Mouse (Mus musculus) liver, embryonic 14.5 days (tissue): ENCODE measurements around the gene BC117090. TPM values are rescaled to one million over a fixed set of nuclear protein-coding genes. Genes with fewer than 3 reads are reported as not detected.
"Not testable (repeated sequence)": the region's sequence is repeated elsewhere in the genome, so short reads cannot be mapped to it uniquely, and the experiment has no call there.

Source experiments
- ATAC-seq: fragments of 200-750 bp; cut with Nextera tagmentation; 2 replicates; pipeline ENCODE4 v1.8.0; 2017; ENCODE audit warnings: moderate number of reproducible peaks, mild to moderate bottlenecking, moderate library complexity; ENCODE audit not compliant: insufficient read depth
- DNase-seq, 3 experiments: peaks; one replicate each; pipeline ENCODE4 v3.0.0-alpha.2; 2012 to 2013; ENCODE audit warnings: low read depth in 3 of 3, low spot score in 3 of 3
- H3K27ac ChIP-seq: fragments of 300-500 bp; sonication (generic); 2 replicates; pipeline ENCODE4 v1.5.1; 2014; ENCODE audit warnings: moderate library complexity, mild to moderate bottlenecking, control low read depth, inconsistent platforms
- H3K27me3 ChIP-seq: fragments of 300-500 bp; sonication (generic); 2 replicates; pipeline ENCODE4 v1.6.1; 2014; ENCODE audit warnings: mild to moderate bottlenecking, low read length, moderate library complexity; ENCODE audit not compliant: control insufficient read depth, insufficient read depth
- H3K36me3 ChIP-seq: fragments of 300-500 bp; sonication (generic); replicated peaks from 2 replicates; pipeline ENCODE4 v1.6.1; 2014; ENCODE audit warnings: low read depth; ENCODE audit not compliant: control insufficient read depth, insufficient read depth
- H3K4me1 ChIP-seq, 2 experiments: fragments of 200-500 bp in 1 of 2; fragments of 300-500 bp in 1 of 2; sonication (generic) in 1 of 2; replicated peaks; 2 replicates each; pipeline ENCODE4 v1.6.1; 2012 to 2014; ENCODE audit warnings: antibody characterized with exemption in 1 of 2, inconsistent platforms in 1 of 2, low read length in 1 of 2; ENCODE audit not compliant: control insufficient read depth in 2 of 2, insufficient read depth in 2 of 2
- H3K4me2 ChIP-seq: fragments of 300-500 bp; sonication (generic); 2 replicates; pipeline ENCODE4 v1.6.1; 2014; ENCODE audit warnings: low read depth, mild to moderate bottlenecking, control low read depth, moderate library complexity
- H3K4me3 ChIP-seq, 2 experiments: fragments of 200-500 bp in 1 of 2; fragments of 300-500 bp in 1 of 2; sonication (generic) in 1 of 2; 2 replicates each; pipeline ENCODE4 v1.5.1; 2012 to 2014; ENCODE audit warnings: low read depth in 2 of 2, low read length in 2 of 2, mild to moderate bottlenecking in 2 of 2, control low read depth in 1 of 2, inconsistent platforms in 1 of 2, moderate library complexity in 1 of 2; ENCODE audit not compliant: insufficient read depth in 1 of 2
- H3K9ac ChIP-seq: fragments of 300-500 bp; sonication (generic); replicated peaks from 2 replicates; pipeline ENCODE4 v1.6.1; 2014; ENCODE audit warnings: mild to moderate bottlenecking, control low read depth, moderate library complexity
- H3K9me3 ChIP-seq: fragments of 300-500 bp; sonication (generic); 2 replicates; pipeline ENCODE4 v1.6.1; 2016; ENCODE audit warnings: low read length, mixed read lengths; ENCODE audit not compliant: control insufficient read depth
- CTCF ChIP-seq: IDR thresholded peaks from 2 replicates; pipeline ENCODE4 v1.5.1; 2016; ENCODE audit warnings: antibody characterized with exemption, low read depth, control low read depth
- EP300 ChIP-seq: IDR thresholded peaks from 2 replicates; pipeline ENCODE4 v1.6.1; 2016; ENCODE audit warnings: antibody characterized with exemption, low read depth
- WGBS: fragments of 180-500 bp; shearing (Covaris S2); extraction: QIAGEN DNeasy Blood & Tissue Kit; methylation state at CpG from one replicate; pipeline ENCODE4 v1.1.7; 2014; ENCODE audit not compliant: insufficient replicate concordance; 5-methylcytosine and 5-hydroxymethylcytosine counted together
- polyA plus RNA-seq, 2 experiments: library from polyadenylated mRNA; depleted of rRNA in 1 of 2; stranded (reverse) in 1 of 2; unstranded in 1 of 2; fragments of >200 nt; fragmentation: Nextera tagmentation in 1 of 2; extraction: Ambion mirVana in 1 of 2; gene quantifications; 2 replicates each; pipeline versions ENCODE4 v1.2.1 to v1.2.3; 2012 to 2014

BC117090 gene
- polyA plus RNA-seq, 2 experiments, result 1.9 TPM; not detected in 1

GRCm38 (mm10) chr16:36307631-36308030, 26.5 kb downstream of the BC117090 start:
- Histone ChIP-seq H3K4me2 (no peak overlapping the region), H3K4me3 (no peak overlapping the region), H3K9me3 (no peaks in the 10 kb centered on the region), H3K36me3 (no peaks in the 10 kb centered on the region), H3K27ac (no peak overlapping the region), H3K9ac (no peak overlapping the region), H3K27me3 (no peaks in the 10 kb centered on the region), H3K4me1 (no peaks in the 10 kb centered on the region)
- DNase-seq (peak in 1 of 3 experiments; percentile 14), ATAC-seq (no peak)
- WGBS, result 26% methylated on average over 4 of the region's 4 CpGs
- TF ChIP-seq EP300 (no peak), CTCF (no peak)

- Histone ChIP-seq H3K4me3 (no peak overlapping the region), H3K4me1 (no peaks in the 10 kb centered on the region), H3K4me2 (no peak overlapping the region), H3K27me3 (no peaks in the 10 kb centered on the region), H3K9me3 (no peaks in the 10 kb centered on the region), H3K36me3 (no peaks in the 10 kb centered on the region), H3K27ac (no peak overlapping the region), H3K9ac (no peak overlapping the region)
- no peak for TF ChIP-seq EP300
- no peak for TF ChIP-seq CTCF
- 49% methylated on average over 4 of the region's 4 CpGs for WGBS
- no peak for DNase-seq
- ATAC-seq, result no peak
Observed at GRCm38 (mm10) chr16:36289140-36289539, 45.0 kb downstream of the BC117090 start.

DNA sequence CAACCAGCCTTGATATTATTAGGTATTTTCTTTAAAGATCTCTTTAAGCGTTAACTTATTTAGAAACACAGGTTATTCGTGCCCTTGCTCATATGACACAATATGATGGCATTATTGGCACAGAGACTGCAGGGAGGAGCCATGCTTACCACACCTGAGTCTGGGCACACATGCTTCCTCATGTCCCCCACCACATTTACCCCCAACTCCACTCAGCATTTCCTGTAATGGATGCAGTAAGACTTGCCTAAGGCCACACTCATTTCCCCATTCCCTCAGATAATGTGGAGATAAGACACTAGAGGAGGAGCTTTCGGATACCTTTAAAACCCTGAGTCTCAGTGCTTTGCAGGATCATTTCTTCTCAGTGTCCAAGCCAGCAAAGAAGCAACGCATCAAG, 57.3 kb downstream of the BC117090 start, which contains the start of gene Stfa1:
Gene Stfa1, plus strand, starts transcription at position 156 of the 400 bp plus-strand sequence.
- DNase-seq, result not testable (repeated sequence)
- WGBS, result 55% methylated on average over 4 of the region's 4 CpGs

More for the DNA sequence above, 57.3 kb downstream of the BC117090 start, which contains the start of gene Stfa1:
- not testable (repeated sequence) for H3K4me1 ChIP-seq, H3K27me3 ChIP-seq, H3K9ac ChIP-seq, H3K4me3 ChIP-seq, H3K27ac ChIP-seq, H3K4me2 ChIP-seq, H3K36me3 ChIP-seq, ATAC-seq, H3K9me3 ChIP-seq

Other genes with a start within 250 kb of the BC117090 start
- gene Csta1, start 203.1 kb downstream of the BC117090 start, polyA plus RNA-seq (2012; rRNA removed), result not detected in 2 replicates
- gene Csta1, start 203.1 kb downstream of the BC117090 start, polyA plus RNA-seq (2014; fragmentation: Nextera tagmentation; extraction: Ambion mirVana), result not detected in 2 replicates
- 22.8 and 30.9 TPM in 2 replicates for gene Stfa2l1, start 177.5 kb downstream of the BC117090 start, polyA plus RNA-seq (2012; rRNA removed)
- gene Stfa2l1, start 177.5 kb downstream of the BC117090 start, polyA plus RNA-seq (2014; fragmentation: Nextera tagmentation; extraction: Ambion mirVana), result 15.7 and 26.8 TPM in 2 replicates
- 54.8 and 77.9 TPM in 2 replicates for gene Gm5483, start 150.1 kb downstream of the BC117090 start, polyA plus RNA-seq (2012; rRNA removed)
- gene Gm5483, start 150.1 kb downstream of the BC117090 start, polyA plus RNA-seq (2014; fragmentation: Nextera tagmentation; extraction: Ambion mirVana), result 99.6 and 124 TPM in 2 replicates
- gene Gm5416, start 123.9 kb downstream of the BC117090 start, polyA plus RNA-seq (2012; rRNA removed), result 0.81 TPM in 1 of 2 replicates, not detected in the other
- 1.7 and 2.9 TPM in 2 replicates for gene Gm5416, start 123.9 kb downstream of the BC117090 start, polyA plus RNA-seq (2014; fragmentation: Nextera tagmentation; extraction: Ambion mirVana)
- 1.3 and 2.5 TPM in 2 replicates for gene 2010005H15Rik, start 112.9 kb downstream of the BC117090 start, polyA plus RNA-seq (2012; rRNA removed)
- gene 2010005H15Rik, start 112.9 kb downstream of the BC117090 start, polyA plus RNA-seq (2014; fragmentation: Nextera tagmentation; extraction: Ambion mirVana), result 4.8 and 7.3 TPM in 2 replicates
- 60.2 and 101 TPM in 2 replicates for gene Stfa1, start 57.4 kb downstream of the BC117090 start, polyA plus RNA-seq (2012; rRNA removed)
- gene Stfa1, start 57.4 kb downstream of the BC117090 start, polyA plus RNA-seq (2014; fragmentation: Nextera tagmentation; extraction: Ambion mirVana), result 276 and 425 TPM in 2 replicates
- gene BC100530, start 33.4 kb upstream of the BC117090 start, polyA plus RNA-seq (2012; rRNA removed), result 45.3 and 77.9 TPM in 2 replicates
- 210 and 313 TPM in 2 replicates for gene BC100530, start 33.4 kb upstream of the BC117090 start, polyA plus RNA-seq (2014; fragmentation: Nextera tagmentation; extraction: Ambion mirVana)
- 8.4 and 11.6 TPM in 2 replicates for gene Stfa2, start 74.1 kb upstream of the BC117090 start, polyA plus RNA-seq (2012; rRNA removed)
- 10.0 and 11.0 TPM in 2 replicates for gene Stfa2, start 74.1 kb upstream of the BC117090 start, polyA plus RNA-seq (2014; fragmentation: Nextera tagmentation; extraction: Ambion mirVana)
- 29.5 and 36.7 TPM in 2 replicates for gene Stfa3, start 121.1 kb upstream of the BC117090 start, polyA plus RNA-seq (2012; rRNA removed)
- gene Stfa3, start 121.1 kb upstream of the BC117090 start, polyA plus RNA-seq (2014; fragmentation: Nextera tagmentation; extraction: Ambion mirVana), result 27.1 and 37.9 TPM in 2 replicates
- gene Casr, start 227.8 kb upstream of the BC117090 start, polyA plus RNA-seq (2012; rRNA removed), result not detected in 2 replicates
- gene Casr, start 227.8 kb upstream of the BC117090 start, polyA plus RNA-seq (2014; fragmentation: Nextera tagmentation; extraction: Ambion mirVana), result not detected in 2 replicates